Mouse (Mus musculus) megakaryocyte-erythroid progenitor cell, adult 5-6 weeks (primary cell): ENCODE data around the gene Il17a. TPM values are rescaled to one million over a fixed set of nuclear protein-coding genes. Genes with fewer than 3 reads are reported as not detected.

Experiments used
- total RNA-seq, 2 experiments: library from RNA; stranded (forward) in 1 of 2; stranded (reverse) in 1 of 2; fragments of 200-1000, 215-1000 nt in 1 of 2; fragments of >200 nt in 1 of 2; fragmentation: Nextera tagmentation in 1 of 2; gene quantifications; 2 replicates each; pipeline ENCODE4 v1.2.3; 2014 to 2017

Gene Il17a
- total RNA-seq, 2 experiments from 2014 or later = not detected

Other genes with a start within 250 kb of the Il17a start
- not detected in 2 replicates for gene Pkhd1, start 112.8 kb upstream of the Il17a start, total RNA-seq (2014; fragmentation: Nextera tagmentation)
- not detected in 2 replicates for gene Pkhd1, start 112.8 kb upstream of the Il17a start, total RNA-seq (2017)
- gene Il17f, start 59.7 kb downstream of the Il17a start, total RNA-seq (2014; fragmentation: Nextera tagmentation) = not detected in 2 replicates
- gene Il17f, start 59.7 kb downstream of the Il17a start, total RNA-seq (2017) = not detected in 2 replicates
- gene Mcm3, start 89.4 kb downstream of the Il17a start, total RNA-seq (2014; fragmentation: Nextera tagmentation) = 439 and 485 TPM in 2 replicates
- gene Mcm3, start 89.4 kb downstream of the Il17a start, total RNA-seq (2017) = 290 and 302 TPM in 2 replicates
- 0.37 and 2.0 TPM in 2 replicates for gene Paqr8, start 159.7 kb downstream of the Il17a start, total RNA-seq (2014; fragmentation: Nextera tagmentation)
- gene Paqr8, start 159.7 kb downstream of the Il17a start, total RNA-seq (2017) = 1.6 and 2.9 TPM in 2 replicates
- gene Efhc1, start 220.7 kb downstream of the Il17a start, total RNA-seq (2014; fragmentation: Nextera tagmentation) = not detected in 2 replicates
- gene Efhc1, start 220.7 kb downstream of the Il17a start, total RNA-seq (2017) = not detected in 2 replicates